Mouse (Mus musculus): Measurements from ENCODE around the gene Klhl10.

DNA sequence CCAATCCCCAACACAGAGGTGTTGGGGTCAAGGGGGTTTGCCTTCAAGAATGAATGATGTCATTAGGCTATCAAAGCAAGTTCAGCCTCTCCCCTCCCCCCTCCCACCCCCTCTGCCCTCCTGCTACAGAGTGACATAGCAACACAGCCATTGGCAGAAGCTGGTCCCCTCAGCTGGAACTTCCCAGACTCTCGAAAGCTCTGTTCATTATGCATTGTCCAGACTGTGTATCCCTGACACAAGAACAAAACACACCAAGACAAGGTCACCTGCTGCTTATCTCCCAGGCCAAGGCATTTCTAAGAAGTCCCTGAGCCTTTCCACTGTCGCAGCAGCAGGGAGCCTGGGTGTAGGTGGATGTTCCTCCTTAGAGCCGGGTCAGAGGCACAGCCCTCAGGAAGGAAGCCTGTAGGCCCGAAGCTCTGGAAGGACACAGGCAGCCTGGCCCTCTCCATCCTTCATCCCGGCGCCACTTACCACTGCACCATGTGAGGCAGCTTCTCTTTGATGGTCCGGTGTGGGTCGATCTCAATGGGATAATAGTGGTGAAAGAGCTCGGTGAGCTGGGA, 6.0 kb upstream of the Klhl10 start:
- TF ChIP-seq POLR2AphosphoS2 (IDR thresholded peaks at IDR 0.05; ENCODE audit: insufficient read length, low read depth), result no peak
- TF ChIP-seq REST (IDR thresholded peaks at IDR 0.05; ENCODE audit: insufficient read depth, insufficient read length), result no peak
- TF ChIP-seq TCF12 (IDR thresholded peaks at IDR 0.05; ENCODE audit: insufficient read depth, poor library complexity, severe bottlenecking), result no peak
- no peak for TF ChIP-seq E2F4 (IDR thresholded peaks at IDR 0.05; ENCODE audit: insufficient read depth)
- no peak for TF ChIP-seq POLR2A (IDR thresholded peaks at IDR 0.05; ENCODE audit: insufficient read length, low read depth)
- TF ChIP-seq USF1 (IDR thresholded peaks at IDR 0.05; ENCODE audit: low read depth), result no peak
- no peak for TF ChIP-seq MAX (IDR thresholded peaks at IDR 0.05; ENCODE audit: low read depth)
- TF ChIP-seq MYOG (IDR thresholded peaks at IDR 0.05; ENCODE audit: control insufficient read depth in 1 of 3, insufficient read depth in 1 of 3, insufficient read length in 2 of 3, low read depth in 2 of 3), result no peak
- TF ChIP-seq TCF3 (IDR thresholded peaks at IDR 0.05; ENCODE audit: insufficient read length, low read depth), result no peak
